Mouse (Mus musculus) C2C12 (cell line): ENCODE data around the gene Tbc1d22a.

ENCODE experiments used
- CTCF ChIP-seq: IDR thresholded peaks from one replicate; pipeline ENCODE4 v1.5.1; 2011; ENCODE audit not compliant: control insufficient read depth, insufficient read depth, insufficient read length
- MAX ChIP-seq: IDR thresholded peaks from one replicate; pipeline ENCODE4 v1.6.1; 2011; ENCODE audit warnings: mild to moderate bottlenecking, control low read depth
- USF1 ChIP-seq: IDR thresholded peaks from one replicate; pipeline ENCODE4 v1.6.1; 2011; ENCODE audit warnings: low read depth, mild to moderate bottlenecking, control low read depth, moderate library complexity

- TF ChIP-seq CTCF (no peak), USF1 (no peak), MAX (no peak)
Measured at GRCm38 (mm10) chr15:86354932-86355331, 140.7 kb downstream of the Tbc1d22a start.
